Mouse (Mus musculus): ENCODE data around the gene Ttc7. TPM values are rescaled to one million over a fixed set of nuclear protein-coding genes. Genes with fewer than 3 reads are reported as not detected.

The Ttc7 gene
- polyA plus RNA-seq, 1 experiment from 2014 or later: 5.7 TPM

DNA sequence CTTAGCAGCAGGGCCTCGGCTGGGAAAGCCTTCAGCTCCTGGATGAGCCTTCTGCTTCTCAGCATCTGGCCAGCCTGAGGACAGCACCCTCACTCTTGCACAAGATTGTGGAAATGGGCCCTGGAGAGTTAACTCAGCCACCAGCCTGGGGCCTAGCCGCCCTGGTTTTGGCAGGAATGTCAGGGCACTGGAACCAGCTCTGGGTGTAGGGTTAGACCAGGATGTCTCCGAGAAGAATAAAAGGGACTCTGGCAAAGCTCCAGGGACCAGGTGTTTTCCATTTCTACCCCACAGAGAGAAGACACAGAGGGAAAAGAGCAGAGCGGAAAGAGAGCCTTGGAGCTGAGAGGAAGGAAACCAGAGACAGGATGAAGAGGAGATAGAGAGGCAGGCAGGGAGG is 84.5 kb downstream of the Ttc7 start:
- Histone ChIP-seq H3K36me3 (no peaks in the 10 kb centered on the region), H3K27ac (peak overlapping the region; percentile 48), H3K4me1 (replicated peaks) (peaks cover 48% of the 10 kb centered on the region), H3K27me3 (no peaks in the 10 kb centered on the region), H3K4me3 (no peak overlapping the region), H3K9ac (peak overlapping the region; percentile 35; the same call in 1 of the 2 replicates), H3K4me2 (no peak overlapping the region), H3K9me3 (no peaks in the 10 kb centered on the region)
- no peak for ATAC-seq (ENCODE audit: low FRiP score)
- WGBS: 35% methylated on average over 4 of the region's 4 CpGs

DNA sequence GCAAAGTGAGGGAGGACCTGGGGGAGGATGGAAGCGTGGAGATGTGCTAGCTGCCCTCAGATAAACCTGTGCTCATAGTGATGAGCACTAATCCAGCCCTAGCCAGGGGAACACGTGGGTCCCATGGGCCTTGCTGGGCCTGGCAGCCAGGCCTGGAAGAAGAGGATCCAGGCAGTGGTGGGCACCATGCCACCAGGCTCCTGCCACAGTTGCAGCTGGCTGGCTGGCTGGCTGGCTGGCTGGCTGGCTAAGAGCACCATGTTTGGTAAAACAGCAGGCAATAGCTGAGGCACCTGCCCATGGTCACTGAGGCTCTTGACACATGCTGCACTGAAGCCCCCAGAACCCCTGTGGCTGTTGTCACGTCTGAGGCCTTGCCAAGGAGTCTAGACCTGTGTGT is 85.0 kb downstream of the Ttc7 start:
- Histone ChIP-seq H3K9me3 (no peaks in the 10 kb centered on the region), H3K4me1 (replicated peaks) (peaks cover 52% of the 10 kb centered on the region), H3K9ac (peak overlapping the region; percentile 35; the same call in 1 of the 2 replicates), H3K36me3 (no peaks in the 10 kb centered on the region), H3K4me3 (no peak overlapping the region), H3K4me2 (no peak overlapping the region), H3K27me3 (no peaks in the 10 kb centered on the region), H3K27ac (peak overlapping the region; percentile 48)
- WGBS: 59% methylated on average over 3 of the region's 3 CpGs
- peak; percentile 32; the same call in 1 of the 2 replicates for ATAC-seq (ENCODE audit: low FRiP score)

DNA sequence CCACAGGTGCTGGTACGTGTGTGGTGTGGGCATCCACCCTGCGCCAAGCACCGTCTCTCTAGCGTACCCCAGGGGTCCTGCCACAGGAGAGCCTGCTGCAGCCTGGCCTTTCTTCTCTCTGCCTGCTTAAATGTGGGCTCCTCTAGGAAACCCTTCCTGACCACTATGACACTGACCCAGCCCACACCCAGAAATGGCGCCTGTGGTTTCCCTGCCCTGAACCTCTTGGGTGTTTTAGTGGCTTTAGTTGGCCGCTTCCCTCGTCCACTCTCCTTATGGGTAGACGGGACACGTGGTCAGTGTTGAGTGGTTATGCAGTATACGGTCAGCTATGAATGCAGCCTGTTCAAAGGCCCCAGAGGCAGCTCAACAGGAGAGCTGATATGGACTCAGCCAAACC is 85.8 kb downstream of the Ttc7 start:
- ATAC-seq (ENCODE audit: low FRiP score): no peak
- WGBS: 85% methylated on average over 10 of the region's 10 CpGs
- no peak overlapping the region for H3K27ac ChIP-seq
- no peak overlapping the region for H3K4me3 ChIP-seq
- peaks cover 57% of the 10 kb centered on the region for H3K4me1 ChIP-seq (replicated peaks)
- H3K9me3 ChIP-seq: no peaks in the 10 kb centered on the region
- H3K9ac ChIP-seq: no peak overlapping the region
- H3K4me2 ChIP-seq: no peak overlapping the region
- no peaks in the 10 kb centered on the region for H3K36me3 ChIP-seq
- H3K27me3 ChIP-seq: no peaks in the 10 kb centered on the region

DNA sequence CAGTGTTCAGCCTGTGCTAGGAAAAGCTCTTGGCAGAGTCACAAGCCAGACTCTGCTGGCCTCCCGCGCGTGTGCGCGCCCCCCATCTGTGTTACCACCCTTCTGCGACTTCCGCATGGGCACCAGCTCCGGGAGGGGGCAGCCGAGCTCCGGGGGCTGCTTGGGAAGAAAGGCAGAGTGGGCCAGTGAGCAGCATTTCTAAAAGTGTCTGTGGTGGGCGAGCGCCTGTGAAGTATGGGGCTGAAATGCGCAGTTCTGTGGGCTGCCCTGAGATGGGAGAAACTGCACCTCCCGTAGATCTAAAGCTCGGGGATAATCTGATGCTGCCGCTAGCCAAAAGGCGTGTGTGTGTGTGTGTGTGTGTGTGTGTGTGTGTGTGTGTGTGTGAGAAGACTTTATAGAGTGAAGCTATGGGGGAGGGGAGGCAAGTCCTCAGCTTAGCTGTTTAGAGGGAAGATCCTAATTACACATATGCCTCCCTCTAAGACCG is 86.6 kb downstream of the Ttc7 start:
- Histone ChIP-seq H3K36me3 (no peaks in the 10 kb centered on the region), H3K4me3 (no peak overlapping the region), H3K4me2 (no peak overlapping the region), H3K27ac (no peak overlapping the region), H3K9me3 (no peaks in the 10 kb centered on the region), H3K4me1 (replicated peaks) (peaks cover 57% of the 10 kb centered on the region), H3K27me3 (no peaks in the 10 kb centered on the region), H3K9ac (no peak overlapping the region)
- ATAC-seq (ENCODE audit: low FRiP score): peak; percentile 17; the same call in 1 of the 2 replicates
- 73% methylated on average over 18 of the region's 18 CpGs for WGBS

DNA sequence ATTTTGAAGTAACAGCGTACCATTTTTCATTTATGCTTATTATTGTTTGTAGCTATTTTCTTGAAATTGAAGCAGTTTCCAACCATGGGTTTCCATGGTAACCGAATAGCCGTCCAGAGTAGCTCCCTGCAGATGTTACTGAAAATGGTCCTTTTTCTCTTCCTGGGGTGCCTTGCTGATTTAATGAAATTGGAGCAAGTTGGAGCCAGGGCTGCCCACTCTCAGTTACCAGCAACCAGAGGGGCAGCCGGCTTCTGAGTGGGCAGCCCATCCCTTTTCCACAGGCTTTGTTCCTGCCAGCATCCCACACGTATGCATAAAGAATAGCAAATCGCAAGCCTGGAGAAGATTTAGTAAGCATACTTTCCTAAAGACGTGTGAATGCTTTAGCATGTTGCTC is 89.5 kb downstream of the Ttc7 start:
- H3K9ac ChIP-seq: no peak overlapping the region
- peaks cover 58% of the 10 kb centered on the region for H3K4me1 ChIP-seq (replicated peaks)
- H3K36me3 ChIP-seq: no peaks in the 10 kb centered on the region
- H3K27ac ChIP-seq: peak overlapping the region; percentile 65
- no peak overlapping the region for H3K4me2 ChIP-seq
- 59% methylated on average over 7 of the region's 7 CpGs for WGBS
- ATAC-seq (ENCODE audit: low FRiP score): no peak
- no peaks in the 10 kb centered on the region for H3K9me3 ChIP-seq
- H3K4me3 ChIP-seq: no peak overlapping the region
- no peaks in the 10 kb centered on the region for H3K27me3 ChIP-seq

DNA sequence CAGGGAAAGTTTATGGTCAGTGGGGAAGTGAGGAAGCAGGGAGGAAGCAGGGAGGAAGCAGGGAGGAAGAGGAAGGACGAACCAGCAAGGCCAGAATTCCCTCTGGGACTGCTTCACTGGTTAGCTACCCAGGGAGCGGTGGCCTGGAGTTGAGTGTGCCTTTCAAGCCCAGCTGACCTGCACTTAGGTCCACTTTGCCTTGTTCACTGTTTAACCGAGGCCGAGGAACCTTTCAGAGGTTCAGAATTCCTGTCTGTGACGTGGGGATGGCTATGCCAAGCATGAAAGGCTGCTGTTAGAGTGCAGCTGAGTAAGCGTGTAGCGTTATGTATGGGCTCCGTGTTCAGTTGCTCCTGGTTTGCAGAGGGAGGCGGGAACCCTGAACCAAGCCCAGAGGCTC is 90.6 kb downstream of the Ttc7 start:
- no peak overlapping the region for H3K4me2 ChIP-seq
- no peaks in the 10 kb centered on the region for H3K9me3 ChIP-seq
- H3K4me1 ChIP-seq (replicated peaks): peaks cover 58% of the 10 kb centered on the region
- H3K4me3 ChIP-seq: no peak overlapping the region
- H3K27ac ChIP-seq: no peak overlapping the region
- ATAC-seq (ENCODE audit: low FRiP score): no peak
- WGBS: 93% methylated on average over 9 of the region's 9 CpGs
- H3K9ac ChIP-seq: no peak overlapping the region
- no peaks in the 10 kb centered on the region for H3K36me3 ChIP-seq
- no peaks in the 10 kb centered on the region for H3K27me3 ChIP-seq

DNA sequence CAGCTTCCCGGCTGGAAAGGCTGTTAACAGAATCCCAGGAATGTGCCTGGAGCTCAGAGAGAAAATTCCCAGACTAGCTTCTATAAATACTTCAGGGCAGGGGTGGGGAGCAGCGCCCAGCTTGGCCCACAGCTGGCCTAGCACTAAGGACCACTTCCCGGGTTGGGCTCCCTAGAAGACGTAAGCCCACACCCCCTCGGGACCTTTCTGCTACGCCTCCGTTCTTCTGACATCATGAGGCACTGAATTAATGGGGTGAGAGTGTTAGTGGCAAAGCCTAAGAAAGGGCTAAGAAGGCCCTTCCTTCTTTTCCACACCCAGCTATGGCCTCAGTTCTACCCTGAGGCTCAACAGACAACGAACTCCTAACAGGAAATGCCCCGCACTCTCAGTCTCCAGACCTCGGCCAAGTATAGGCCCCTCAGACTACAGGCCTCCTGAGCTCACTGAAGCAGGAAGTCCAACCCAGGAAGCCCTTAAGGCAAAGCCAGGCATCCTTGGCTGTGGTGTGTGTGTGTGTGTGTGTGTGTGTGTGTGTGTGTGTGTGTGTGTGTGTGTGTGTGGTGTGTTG is 93.3 kb downstream of the Ttc7 start:
- Histone ChIP-seq H3K27ac (peak overlapping the region; percentile 4), H3K9ac (no peak overlapping the region), H3K27me3 (no peaks in the 10 kb centered on the region), H3K4me3 (no peak overlapping the region), H3K9me3 (no peaks in the 10 kb centered on the region), H3K4me2 (no peak overlapping the region), H3K4me1 (replicated peaks) (peaks cover 68% of the 10 kb centered on the region), H3K36me3 (no peaks in the 10 kb centered on the region)
- WGBS: 64% methylated on average over 10 of the region's 10 CpGs
- ATAC-seq (ENCODE audit: low FRiP score): no peak

DNA sequence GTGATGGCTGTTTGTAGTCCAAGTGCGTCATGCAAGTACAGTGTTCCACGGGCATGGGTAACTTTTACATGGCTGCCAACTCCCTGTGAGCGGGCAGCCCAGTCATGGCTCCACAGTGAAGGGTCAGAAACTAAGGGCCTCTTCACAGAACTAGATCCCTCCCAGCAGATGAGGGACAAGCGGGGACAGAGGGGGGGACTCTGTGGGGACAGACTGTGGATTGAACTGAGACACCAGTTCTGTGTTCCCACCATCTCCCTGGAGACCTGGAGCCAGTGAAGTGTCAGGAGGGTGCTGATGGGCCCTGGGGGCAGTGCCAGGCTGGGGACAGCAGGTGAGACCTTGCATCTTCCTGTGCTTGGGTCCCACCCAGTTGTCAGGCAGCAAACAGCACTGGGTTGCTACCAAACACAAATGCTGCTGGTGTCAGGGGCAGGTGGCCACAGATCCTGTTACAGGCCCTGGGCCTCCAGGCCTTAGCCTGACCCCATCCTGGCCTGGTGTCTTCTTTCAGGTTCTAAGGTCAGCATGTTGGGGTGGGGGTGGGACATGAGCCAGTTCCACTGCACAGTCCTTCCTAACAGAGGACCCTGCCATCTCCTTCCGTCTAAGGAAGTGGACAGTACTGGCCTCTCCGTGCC is 94.3 kb downstream of the Ttc7 start:
- no peak overlapping the region for H3K4me3 ChIP-seq
- H3K27ac ChIP-seq: peak overlapping the region; percentile 30; the same call in 1 of the 2 replicates
- no peaks in the 10 kb centered on the region for H3K27me3 ChIP-seq
- no peak for ATAC-seq (ENCODE audit: low FRiP score)
- no peak overlapping the region for H3K9ac ChIP-seq
- H3K4me1 ChIP-seq (replicated peaks): peaks cover 67% of the 10 kb centered on the region
- H3K36me3 ChIP-seq: no peaks in the 10 kb centered on the region
- H3K9me3 ChIP-seq: no peaks in the 10 kb centered on the region
- no peak overlapping the region for H3K4me2 ChIP-seq
- WGBS: 92% methylated on average over 6 of the region's 6 CpGs

DNA sequence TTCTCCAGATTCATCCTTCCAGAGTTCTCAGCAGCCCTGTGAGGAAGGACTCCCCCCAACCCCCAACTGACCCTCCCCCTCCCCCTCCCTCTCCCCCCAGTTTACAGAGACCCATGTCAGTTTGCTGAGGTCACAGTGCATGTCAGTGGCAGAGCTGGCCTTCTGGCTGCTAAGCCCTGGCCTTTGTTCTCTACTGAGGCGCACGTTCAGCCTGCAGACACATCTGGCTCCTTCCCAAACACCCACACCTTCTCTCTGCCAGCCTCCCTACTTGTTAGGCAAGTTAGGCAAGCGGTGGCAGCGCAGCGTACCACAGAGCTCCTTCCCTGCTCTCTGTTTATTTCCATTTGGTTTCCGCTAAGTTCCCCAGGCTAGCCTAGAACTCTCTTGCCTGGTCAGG is 94.8 kb downstream of the Ttc7 start:
- Histone ChIP-seq H3K27ac (peak overlapping the region; percentile 82; the same call in 1 of the 2 replicates), H3K27me3 (no peaks in the 10 kb centered on the region), H3K9ac (no peak overlapping the region), H3K4me3 (no peak overlapping the region), H3K36me3 (no peaks in the 10 kb centered on the region), H3K9me3 (no peaks in the 10 kb centered on the region), H3K4me1 (replicated peaks) (peaks cover 61% of the 10 kb centered on the region), H3K4me2 (no peak overlapping the region)
- ATAC-seq (ENCODE audit: low FRiP score): 0 out of 2 replicates have a peak, but pooled peaks have one; percentile 9
- 64% methylated on average over 6 of the region's 6 CpGs for WGBS

DNA sequence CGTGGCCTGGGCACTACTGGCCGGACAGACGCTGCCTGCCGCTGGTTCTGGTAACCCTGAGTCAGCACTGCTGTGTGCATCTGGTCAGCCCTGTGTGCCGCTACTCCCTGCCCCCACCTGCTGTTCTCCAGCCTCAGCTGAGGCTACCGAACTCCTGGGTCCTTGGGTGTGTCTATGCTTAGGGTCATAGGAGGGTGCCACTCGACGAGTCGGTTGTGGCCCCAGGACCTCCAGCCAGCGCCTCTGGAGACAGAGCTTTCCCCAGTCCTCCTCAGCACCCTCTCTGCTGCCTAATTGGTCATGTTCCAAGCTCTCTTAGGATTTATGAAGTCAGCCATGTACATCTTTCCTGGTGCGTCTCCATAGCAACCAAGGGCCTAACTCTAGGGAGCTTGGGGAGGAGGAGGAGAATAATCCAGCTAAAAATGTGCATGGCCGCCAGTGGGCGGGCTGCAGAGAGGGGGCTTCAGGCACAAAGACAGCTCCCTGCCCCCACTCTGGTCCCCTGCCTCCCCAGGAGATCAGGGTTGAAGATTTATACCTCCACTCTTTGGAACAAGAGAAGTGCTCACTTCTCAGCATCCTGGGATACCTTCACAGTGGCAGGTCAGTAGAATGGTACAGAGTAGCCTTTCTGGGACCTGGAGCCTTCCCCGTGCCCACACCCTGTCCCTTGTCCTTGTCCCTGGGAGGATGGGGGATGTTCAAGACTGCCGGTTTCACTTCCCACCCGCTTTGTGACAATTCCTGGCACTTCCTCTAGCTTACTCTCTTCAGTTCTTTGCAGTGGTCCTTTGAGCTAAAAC is 95.9 kb downstream of the Ttc7 start:
- H3K4me1 ChIP-seq (replicated peaks): peaks cover 54% of the 10 kb centered on the region
- H3K4me2 ChIP-seq: 0 out of 2 replicates have a peak overlapping the region, but pooled peaks have one; percentile 16
- H3K9me3 ChIP-seq: no peaks in the 10 kb centered on the region
- H3K9ac ChIP-seq: peak overlapping the region; percentile 35; the same call in 1 of the 2 replicates
- peak; percentile 55; the same call in 1 of the 2 replicates for ATAC-seq (ENCODE audit: low FRiP score)
- H3K36me3 ChIP-seq: no peaks in the 10 kb centered on the region
- 41% methylated on average over 16 of the region's 16 CpGs for WGBS
- H3K27ac ChIP-seq: peak overlapping the region; percentile 82
- H3K27me3 ChIP-seq: no peaks in the 10 kb centered on the region
- no peak overlapping the region for H3K4me3 ChIP-seq

DNA sequence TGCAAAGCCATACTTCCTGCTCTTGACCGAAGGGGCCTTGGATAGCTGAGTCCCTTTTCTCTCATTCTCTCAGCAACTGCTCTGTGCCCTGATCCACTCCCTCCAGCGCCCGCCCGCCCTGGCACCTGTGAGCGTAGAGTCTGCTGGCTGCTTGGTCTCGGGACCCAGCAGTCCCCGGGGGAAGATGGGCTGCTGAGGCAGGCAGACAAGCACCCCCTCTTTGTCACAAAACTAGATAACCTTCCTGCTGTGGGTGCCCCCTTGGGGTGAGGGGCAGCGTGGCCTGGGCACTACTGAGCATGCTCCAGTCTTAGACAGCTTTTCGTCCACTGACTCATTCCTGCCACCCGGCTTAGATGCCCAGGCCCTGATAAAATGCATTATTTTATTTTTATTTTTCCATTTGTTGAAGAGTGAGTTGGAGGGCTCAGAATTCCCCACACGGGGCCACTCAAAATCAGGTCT is 96.5 kb downstream of the Ttc7 start:
- 0 out of 2 replicates have a peak overlapping the region, but pooled peaks have one; percentile 49 for H3K9ac ChIP-seq
- ATAC-seq (ENCODE audit: low FRiP score): no peak

DNA sequence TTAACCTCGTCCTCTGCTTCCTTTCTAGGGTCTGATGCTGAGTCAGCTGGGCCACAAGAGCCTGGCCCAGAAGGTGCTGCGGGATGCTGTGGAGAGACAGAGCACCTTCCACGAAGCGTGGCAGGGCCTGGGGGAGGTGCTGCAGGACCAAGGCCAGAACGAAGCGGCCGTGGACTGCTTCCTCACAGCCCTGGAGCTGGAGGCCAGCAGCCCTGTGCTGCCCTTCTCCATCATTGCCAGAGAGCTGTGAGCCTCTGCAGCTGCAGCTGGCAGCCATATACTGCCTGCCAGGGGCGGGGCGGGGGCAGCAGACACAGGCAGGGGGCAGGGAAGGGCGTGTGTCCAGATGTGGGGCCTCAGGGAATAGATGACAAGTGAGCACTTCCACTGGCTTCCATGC is 97.1 kb downstream of the Ttc7 start:
- WGBS: 57% methylated on average over 10 of the region's 10 CpGs
- Histone ChIP-seq H3K9me3 (no peaks in the 10 kb centered on the region), H3K27ac (peak overlapping the region; percentile 82), H3K4me2 (no peak overlapping the region), H3K36me3 (no peaks in the 10 kb centered on the region), H3K27me3 (no peaks in the 10 kb centered on the region), H3K4me3 (no peak overlapping the region), H3K4me1 (replicated peaks) (peaks cover 54% of the 10 kb centered on the region), H3K9ac (peak overlapping the region; percentile 49; the same call in 1 of the 2 replicates)
- ATAC-seq (ENCODE audit: low FRiP score): no peak

More for the DNA sequence above, 96.5 kb downstream of the Ttc7 start:
- H3K4me1 ChIP-seq (replicated peaks): peaks cover 54% of the 10 kb centered on the region
- H3K27me3 ChIP-seq: no peaks in the 10 kb centered on the region
- peak overlapping the region; percentile 82 for H3K27ac ChIP-seq
- H3K9me3 ChIP-seq: no peaks in the 10 kb centered on the region
- H3K4me3 ChIP-seq: no peak overlapping the region
- no peaks in the 10 kb centered on the region for H3K36me3 ChIP-seq
- H3K4me2 ChIP-seq: no peak overlapping the region
- WGBS: 76% methylated on average over 11 of the region's 11 CpGs

All from hindbrain, embryonic 13.5 days (tissue).